Mouse (Mus musculus): Measurements from ENCODE around the gene D17Wsu92e. TPM values are rescaled to one million over a fixed set of nuclear protein-coding genes. Genes with fewer than 3 reads are reported as not detected.
"Not testable (repeated sequence)": the region's sequence is repeated elsewhere in the genome, so short reads cannot be mapped to it uniquely, and the experiment has no call there.

The D17Wsu92e gene
- total and polyA plus RNA-seq, 3 experiments, result 112 to 151 (median 136) TPM

GRCm38 (mm10) chr17:27856798-27857648 lies 36.6 kb upstream of the D17Wsu92e start:
- Histone ChIP-seq H3K4me1 (ENCODE audit: control insufficient read depth, insufficient read depth, low read length) (peaks cover 6% of the 10 kb centered on the region), H3K27ac (peak overlapping the region; percentile 77), H3K27me3 (ENCODE audit: control insufficient read depth, insufficient read depth, low read length) (no peaks in the 10 kb centered on the region), H3K9ac (ENCODE audit: low read depth, low read length) (peak overlapping the region; percentile 84), H3K4me3 (peak overlapping the region; percentile 96), H3K36me3 (ENCODE audit: control insufficient read depth, insufficient read depth, low read length) (no peaks in the 10 kb centered on the region), H3K79me2 (replicated peaks; ENCODE audit: control insufficient read depth, insufficient read depth, low read length) (peaks cover 4% of the 10 kb centered on the region)
- WGBS, result under 1% methylated on average over 51 of the region's 52 CpGs
- TF ChIP-seq EP300 (IDR thresholded peaks at IDR 0.05; ENCODE audit: insufficient read depth, low read depth, low read length) (no peak), POLR2A (IDR thresholded peaks at IDR 0.05; ENCODE audit: insufficient read depth, low read depth, low read length) (0 out of 2 replicates have a peak, but pooled peaks have one; percentile 11), CTCF (IDR thresholded peaks at IDR 0.05) (peak; percentile 24; the same call in 1 of the 2 replicates)
- DNase-seq, result peak; percentile 63 to 69
- intact Hi-C loops (cut with DNase I), result loop anchor here (5.0 kb wide), 1 partner anchor 50 kb away; the partner anchor contains the start of genes Anks1 and Taf11

- H3K79me2 ChIP-seq (replicated peaks; ENCODE audit: control insufficient read depth, insufficient read depth, low read length), result peaks cover 4% of the 10 kb centered on the region
- no peaks in the 10 kb centered on the region for H3K27me3 ChIP-seq (ENCODE audit: control insufficient read depth, insufficient read depth, low read length)
- under 1% methylated on average over 53 of the region's 54 CpGs for WGBS
- H3K9ac ChIP-seq (ENCODE audit: low read depth, low read length), result peak within 1 kb of the TSS; percentile 84
- TF ChIP-seq CTCF (IDR thresholded peaks at IDR 0.05) (no peak; the same call in 1 of the 2 replicates), POLR2A (IDR thresholded peaks at IDR 0.05; ENCODE audit: insufficient read depth, low read depth, low read length) (peak; percentile 46; the same call in 1 of the 2 replicates)
- peak within 1 kb of the TSS; percentile 96 for H3K4me3 ChIP-seq
- peak; percentile 82 to 87 for DNase-seq
- H3K36me3 ChIP-seq (ENCODE audit: control insufficient read depth, insufficient read depth, low read length), result no peaks in the 10 kb centered on the region
- peak within 1 kb of the TSS; percentile 77 for H3K27ac ChIP-seq
- peaks cover 6% of the 10 kb centered on the region for H3K4me1 ChIP-seq (ENCODE audit: control insufficient read depth, insufficient read depth, low read length)
- intact Hi-C loops (cut with DNase I), result loop anchor here (5.0 kb wide), 1 partner anchor 51 kb away; the partner anchor contains the start of genes Anks1 and Taf11
These were observed 35.9 kb upstream of the D17Wsu92e start, which contains the start of gene Uhrf1bp1 for GRCm38 (mm10) chr17:27856265-27856797. Gene Uhrf1bp1 (plus strand): TSS chr17:27856441.

DNA sequence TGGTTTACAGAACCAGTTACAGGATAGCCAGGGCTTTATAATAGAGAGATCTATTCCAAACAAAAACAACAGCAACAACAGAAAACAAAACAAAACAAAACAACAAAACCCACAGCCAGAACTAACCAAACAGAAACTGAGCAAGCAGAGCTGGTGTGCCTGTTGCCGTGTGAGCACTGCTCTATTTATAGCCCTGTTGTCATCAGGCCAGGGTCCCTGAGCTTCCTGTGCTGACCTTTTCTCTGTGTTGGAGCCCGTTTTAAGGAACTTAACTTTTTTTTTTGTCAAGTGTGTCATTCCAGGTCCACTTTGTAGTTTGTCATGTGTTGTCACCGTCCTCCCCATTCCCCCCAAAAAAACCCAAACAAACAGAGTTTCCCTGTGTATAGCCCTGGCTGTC lies 30.6 kb upstream of the D17Wsu92e start:
- no peak overlapping the region for H3K4me3 ChIP-seq
- intact Hi-C loops (cut with DNase I), result no loop called here

GRCm38 (mm10) chr17:27848351-27848750 lies 27.9 kb upstream of the D17Wsu92e start:
- no peak overlapping the region for H3K27ac ChIP-seq
- intact Hi-C loops (cut with DNase I), result no loop called here
- H3K9ac ChIP-seq (ENCODE audit: low read depth, low read length), result no peak overlapping the region
- H3K36me3 ChIP-seq (ENCODE audit: control insufficient read depth, insufficient read depth, low read length), result no peaks in the 10 kb centered on the region
- H3K4me1 ChIP-seq (ENCODE audit: control insufficient read depth, insufficient read depth, low read length), result no peaks in the 10 kb centered on the region
- 94% methylated on average over 1 of the region's 1 CpGs for WGBS
- no peak for DNase-seq
- H3K27me3 ChIP-seq (ENCODE audit: control insufficient read depth, insufficient read depth, low read length), result no peaks in the 10 kb centered on the region
- H3K79me2 ChIP-seq (replicated peaks; ENCODE audit: control insufficient read depth, insufficient read depth, low read length), result no peaks in the 10 kb centered on the region
- no peak overlapping the region for H3K4me3 ChIP-seq
- TF ChIP-seq CTCF (IDR thresholded peaks at IDR 0.05) (no peak), EP300 (IDR thresholded peaks at IDR 0.05; ENCODE audit: insufficient read depth, low read depth, low read length) (no peak), POLR2A (IDR thresholded peaks at IDR 0.05; ENCODE audit: insufficient read depth, low read depth, low read length) (no peak)

More for the DNA sequence above, 30.6 kb upstream of the D17Wsu92e start:
- TF ChIP-seq POLR2A (IDR thresholded peaks at IDR 0.05; ENCODE audit: insufficient read depth, low read depth, low read length), result no peak
- no peak for TF ChIP-seq EP300 (IDR thresholded peaks at IDR 0.05; ENCODE audit: insufficient read depth, low read depth, low read length)
- no peak for TF ChIP-seq CTCF (IDR thresholded peaks at IDR 0.05)
- Histone ChIP-seq H3K79me2 (replicated peaks; ENCODE audit: control insufficient read depth, insufficient read depth, low read length) (no peaks in the 10 kb centered on the region), H3K27ac (peak overlapping the region; percentile 43), H3K4me1 (ENCODE audit: control insufficient read depth, insufficient read depth, low read length) (no peaks in the 10 kb centered on the region), H3K27me3 (ENCODE audit: control insufficient read depth, insufficient read depth, low read length) (no peaks in the 10 kb centered on the region), H3K9ac (ENCODE audit: low read depth, low read length) (no peak overlapping the region), H3K36me3 (ENCODE audit: control insufficient read depth, insufficient read depth, low read length) (no peaks in the 10 kb centered on the region)
- DNase-seq, result peak in 1 of 2 experiments; percentile 24
- WGBS, result 18% methylated on average over 3 of the region's 3 CpGs

DNA sequence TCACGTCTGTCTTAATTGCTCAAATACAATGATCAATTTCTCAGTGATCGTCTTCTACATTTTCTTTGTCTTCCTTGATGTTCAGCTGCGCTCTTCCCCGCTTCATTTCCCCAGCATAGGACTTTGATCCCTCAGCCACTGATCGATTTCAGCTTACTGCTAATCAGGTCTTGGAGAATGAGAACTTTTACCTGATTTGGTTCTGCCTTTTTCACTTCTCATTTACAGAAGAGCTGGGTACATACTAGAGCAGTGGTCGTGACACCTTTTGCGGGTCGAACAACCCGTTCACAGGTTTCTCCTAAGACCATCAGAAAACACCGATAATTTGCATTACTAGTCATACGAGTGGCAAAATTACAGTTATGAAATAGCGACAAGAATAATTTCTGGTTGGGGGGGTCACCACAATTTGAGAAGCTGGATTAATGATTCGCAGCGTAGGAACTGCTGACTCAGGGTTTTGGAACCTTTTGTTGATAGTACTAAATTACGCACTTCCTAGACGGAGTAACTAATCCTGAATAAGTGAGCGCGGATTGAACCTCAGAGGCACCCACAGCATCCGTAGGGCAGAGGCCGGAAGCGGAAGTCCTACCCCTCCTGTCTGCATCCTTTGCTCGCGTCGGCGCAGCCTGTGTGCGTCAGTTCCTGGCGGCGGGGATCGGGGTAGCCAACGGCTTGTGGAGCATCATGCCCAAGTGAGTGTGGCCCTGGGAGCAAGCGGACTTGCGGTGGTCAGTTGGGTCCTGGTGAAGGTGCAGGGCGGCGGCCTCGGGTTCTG lies 19.2 kb upstream of the D17Wsu92e start:
- Histone ChIP-seq H3K4me3 (peak overlapping the region; percentile 83), H3K79me2 (replicated peaks; ENCODE audit: control insufficient read depth, insufficient read depth, low read length) (peaks cover 2% of the 10 kb centered on the region; the same call in 1 of the 2 replicates), H3K9ac (ENCODE audit: low read depth, low read length) (peak overlapping the region; percentile 87), H3K27me3 (ENCODE audit: control insufficient read depth, insufficient read depth, low read length) (no peaks in the 10 kb centered on the region), H3K4me1 (ENCODE audit: control insufficient read depth, insufficient read depth, low read length) (peaks cover 1% of the 10 kb centered on the region; the same call in 1 of the 2 replicates), H3K36me3 (ENCODE audit: control insufficient read depth, insufficient read depth, low read length) (peaks cover 4% of the 10 kb centered on the region), H3K27ac (peak overlapping the region; percentile 94)
- TF ChIP-seq POLR2A (IDR thresholded peaks at IDR 0.05; ENCODE audit: insufficient read depth, low read depth, low read length), result peak; percentile 88
- TF ChIP-seq EP300 (IDR thresholded peaks at IDR 0.05; ENCODE audit: insufficient read depth, low read depth, low read length), result peak; percentile 98
- TF ChIP-seq CTCF (IDR thresholded peaks at IDR 0.05), result peak; percentile 19
- intact Hi-C loops (cut with DNase I), result loop anchor here (1.0 to 2.0 kb wide), 2 partner anchors 18 to 67 kb away; no protein-coding TSS in a partner anchor
- DNase-seq, result peak; percentile 96 to 97
- WGBS, result 2% methylated on average over 35 of the region's 35 CpGs

DNA sequence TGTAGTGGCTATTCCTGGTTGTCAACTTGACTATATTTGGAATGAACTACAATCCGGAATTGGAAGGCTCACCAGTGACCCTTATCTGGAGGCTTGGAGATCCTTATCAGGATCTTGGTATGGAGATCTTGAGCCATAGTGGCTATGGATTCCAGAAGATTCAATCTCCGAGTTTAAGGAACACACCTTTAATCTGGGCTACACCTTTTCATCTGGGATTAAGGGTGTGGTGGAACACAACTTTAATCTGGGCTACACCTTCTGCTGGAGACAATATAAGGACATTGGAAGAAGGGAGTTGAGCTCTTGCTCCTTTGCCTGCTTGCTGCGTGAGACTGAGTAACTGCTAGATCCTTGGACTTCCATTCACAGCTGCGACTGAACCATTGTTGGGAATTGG lies 17.4 kb upstream of the D17Wsu92e start, which contains the start of gene Snrpc:
TSS of gene Snrpc (plus strand) at position 301 of the 400 bp plus-strand sequence.
- H3K79me2 ChIP-seq (replicated peaks; ENCODE audit: control insufficient read depth, insufficient read depth, low read length); H3K4me1 ChIP-seq (ENCODE audit: control insufficient read depth, insufficient read depth, low read length); H3K9ac ChIP-seq (ENCODE audit: low read depth, low read length); H3K27me3 ChIP-seq (ENCODE audit: control insufficient read depth, insufficient read depth, low read length); H3K4me3 ChIP-seq; DNase-seq; H3K36me3 ChIP-seq (ENCODE audit: control insufficient read depth, insufficient read depth, low read length); intact Hi-C loops (cut with DNase I); H3K27ac ChIP-seq: not testable (repeated sequence)
- whole genome bisulfite sequencing, result 73% methylated on average over 4 of the region's 4 CpGs
